Mouse (Mus musculus) CD4-positive helper T cell, adult 2 months (primary cell): Measurements from ENCODE around the gene Col4a2.
"Not testable (repeated sequence)": the region's sequence is repeated elsewhere in the genome, so short reads cannot be mapped to it uniquely, and the experiment has no call there.

Source experiments
- DNase-seq: peaks from one replicate; pipeline ENCODE4 v3.0.0-alpha.2; 2012; ENCODE audit warnings: low read depth, missing footprints, low spot score

The Col4a2 gene

DNA sequence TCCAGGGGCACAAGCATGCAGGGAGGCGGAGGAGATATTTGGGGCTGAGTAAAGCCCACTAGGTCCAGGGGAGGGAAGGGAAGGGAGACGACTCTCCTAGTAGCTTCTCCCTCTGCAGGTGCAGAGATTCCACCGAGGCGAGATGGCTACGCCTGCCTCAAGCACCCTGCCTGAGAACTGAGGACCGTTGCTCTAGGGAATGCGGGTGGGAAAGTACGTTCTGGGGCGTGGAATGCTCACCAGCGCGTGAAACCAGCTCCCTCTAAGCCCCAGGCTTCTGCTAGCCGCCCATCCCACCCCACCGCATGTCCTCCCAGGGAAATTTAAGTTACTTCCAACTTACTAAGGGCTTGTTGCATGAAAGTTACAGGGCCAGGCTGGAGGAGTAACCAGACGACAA is 167.0 kb downstream of the Col4a2 start:
- no peak for DNase-seq

DNA sequence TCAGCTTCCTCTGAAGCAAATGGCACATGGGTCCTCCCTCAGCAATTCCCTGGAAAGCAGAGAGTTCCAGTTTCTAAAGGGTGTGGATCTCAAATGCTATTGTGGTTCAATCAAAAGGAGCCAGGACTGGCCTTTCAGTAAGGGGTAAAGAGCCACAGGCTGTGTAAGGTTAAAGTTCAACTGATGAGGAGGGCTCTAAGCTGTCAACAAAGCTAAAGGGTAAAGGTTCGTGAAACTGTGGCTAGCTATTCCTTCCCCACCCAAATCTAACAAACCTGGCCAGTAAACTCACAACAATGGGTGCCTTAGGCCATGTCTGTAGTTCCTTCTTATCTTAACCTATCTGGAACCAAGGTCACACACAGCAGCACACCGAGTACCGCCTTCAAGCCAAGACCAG is 169.3 kb downstream of the Col4a2 start:
- DNase-seq, result no peak

DNA sequence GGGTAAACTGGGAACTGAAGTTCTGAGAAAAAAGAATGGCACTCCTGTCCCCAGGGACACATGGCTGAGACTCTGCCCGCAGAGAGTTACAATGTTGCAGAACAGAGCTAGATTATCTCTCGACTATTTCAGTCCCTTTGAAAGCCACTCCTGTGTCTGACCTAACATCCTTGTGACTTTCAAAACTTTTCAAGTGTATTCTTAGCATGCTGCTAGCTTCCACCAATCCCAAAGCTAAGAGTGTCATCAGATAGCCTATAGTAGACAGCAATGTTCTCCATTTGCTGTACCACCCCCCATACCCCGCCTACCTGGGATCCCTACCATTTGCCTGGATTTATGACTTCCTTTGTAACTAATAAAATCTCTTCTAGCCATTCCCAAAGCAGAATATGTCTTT is 169.9 kb downstream of the Col4a2 start:
- no peak for DNase-seq

DNA sequence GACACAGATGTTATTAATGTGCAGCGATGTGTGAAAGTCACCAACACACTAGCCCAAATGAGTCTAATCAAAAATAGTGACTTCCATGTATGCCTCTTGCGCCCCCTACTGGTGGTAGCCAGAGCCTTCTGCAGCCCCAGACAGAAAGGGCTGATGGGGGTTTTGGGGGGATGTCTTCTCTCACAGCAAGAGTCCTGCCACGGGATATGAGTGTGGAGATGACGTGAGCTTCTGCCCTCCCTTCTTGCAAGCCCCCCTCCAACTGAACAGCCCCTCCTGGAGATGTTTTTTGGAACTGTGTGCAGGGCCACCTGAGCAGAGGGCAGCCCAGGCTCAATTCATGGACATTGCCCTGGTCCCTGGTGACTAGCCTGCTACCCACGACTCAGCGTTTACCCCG is 173.5 kb downstream of the Col4a2 start:
- DNase-seq, result peak; percentile 67

DNA sequence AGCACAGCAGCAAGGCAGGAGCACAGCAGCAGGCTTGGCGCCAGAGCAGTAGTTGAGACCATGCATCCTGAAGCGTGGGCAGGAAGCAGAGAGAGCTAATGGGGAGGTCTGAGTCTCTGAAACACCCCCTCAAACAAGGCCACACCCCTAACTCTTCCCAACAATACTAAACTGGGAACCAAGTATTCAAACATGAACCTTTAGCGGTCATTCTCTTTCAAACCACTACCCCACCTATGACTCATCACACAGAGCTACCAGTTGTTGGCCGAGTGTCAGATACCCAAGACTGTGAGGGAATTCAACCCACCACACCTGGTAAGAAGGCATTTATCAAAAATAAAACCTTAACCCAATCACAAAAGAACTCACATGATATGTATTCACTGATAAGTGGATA is 174.6 kb downstream of the Col4a2 start:
- DNase-seq, result no peak

DNA sequence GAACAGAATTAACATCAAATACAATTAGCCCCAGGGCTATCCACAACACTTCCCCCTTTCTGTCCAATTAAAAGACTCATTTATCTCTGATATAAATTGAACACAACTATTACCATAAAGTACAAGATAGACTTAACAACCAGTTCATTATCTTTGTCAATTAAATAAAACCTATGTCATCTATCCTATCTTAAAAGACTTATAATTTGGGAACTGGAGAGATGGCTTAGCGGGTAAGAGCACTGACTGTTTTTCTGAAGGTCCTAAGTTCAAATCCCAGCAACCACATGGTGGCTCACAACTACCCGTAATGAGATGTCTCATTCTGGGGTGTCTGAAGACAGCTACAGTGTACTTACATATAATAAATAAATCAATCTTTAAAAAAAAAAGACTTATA is 179.7 kb downstream of the Col4a2 start:
- not testable (repeated sequence) for DNase-seq

DNA sequence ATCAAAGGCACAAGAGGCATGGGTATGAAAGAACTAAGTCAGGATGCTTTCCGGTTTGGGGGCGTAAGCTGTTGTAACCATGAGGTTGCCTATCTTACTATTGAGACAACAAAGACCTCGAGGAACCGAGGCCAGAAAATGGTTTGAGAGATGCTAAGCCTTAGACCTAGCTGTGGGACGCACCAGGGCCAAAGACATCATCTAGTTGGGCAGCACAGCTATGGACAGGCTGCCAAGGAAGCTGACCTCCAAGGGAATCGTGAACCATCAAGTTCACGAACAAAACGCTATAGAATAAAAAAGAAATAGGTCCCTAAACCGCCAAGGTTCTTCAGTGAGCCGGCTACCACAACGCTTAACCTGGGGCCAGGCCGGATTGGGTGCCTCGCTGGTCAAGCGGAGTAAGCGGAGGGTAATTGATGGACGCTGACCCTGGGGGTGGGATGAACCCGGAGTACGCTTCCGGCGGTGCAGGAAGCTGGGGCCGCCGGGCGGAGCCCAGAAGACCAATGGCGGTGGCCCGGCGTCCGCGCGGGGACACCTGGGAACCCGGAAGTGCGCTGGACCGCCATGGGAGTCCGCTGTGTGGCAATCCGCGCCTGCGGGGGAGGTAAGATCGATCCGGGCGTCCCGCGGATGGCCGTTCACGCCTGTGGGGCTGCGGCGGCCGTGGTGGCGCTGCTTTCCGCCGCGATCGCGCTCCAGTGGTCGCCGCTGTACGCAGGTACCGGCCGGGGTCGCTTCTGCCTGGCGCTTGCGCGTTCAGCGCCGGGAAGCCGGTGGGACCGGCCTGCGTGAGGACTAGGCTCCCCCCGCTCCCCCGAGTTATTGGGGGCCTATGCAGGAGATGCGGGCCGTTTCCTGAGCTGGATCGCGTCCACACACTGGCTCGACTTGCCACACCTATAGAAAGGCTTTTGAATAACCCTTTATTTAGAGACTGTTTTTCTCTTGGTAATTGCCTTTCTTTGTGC is 184.7 kb downstream of the Col4a2 start, which contains the start of gene Naxd:
Gene Naxd (plus strand): TSS at position 490 of the 974 bp plus-strand sequence.
- peak; percentile 90 for DNase-seq

DNA sequence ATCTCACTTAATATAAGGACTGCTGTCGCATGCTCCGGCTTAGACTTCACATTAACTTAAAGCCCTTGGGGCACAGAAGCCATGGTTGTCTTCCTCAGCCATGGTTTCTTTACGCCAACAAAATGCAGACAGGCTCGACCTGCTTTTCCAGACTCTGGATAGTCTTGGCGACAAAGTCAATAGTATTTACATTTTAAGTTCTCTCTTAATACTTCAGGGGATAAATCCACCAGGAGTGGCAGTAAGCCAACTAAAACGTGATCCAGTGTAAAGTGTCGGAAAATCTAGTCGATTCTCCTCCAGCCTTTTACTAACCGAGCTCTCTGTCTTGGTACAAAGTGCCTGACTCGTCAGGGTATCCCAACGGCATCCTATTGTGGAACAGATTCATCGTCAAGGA is 185.7 kb downstream of the Col4a2 start:
- no peak for DNase-seq
